Mouse (Mus musculus) cerebellum, adult 2 months (tissue): ENCODE measurements around the gene Rtp4.

Experiments used
- CTCF ChIP-seq: fragments of 200-500 bp; IDR thresholded peaks from 2 replicates; pipeline ENCODE4 v1.5.1; 2011; ENCODE audit warnings: low read depth, mild to moderate bottlenecking, control low read depth, low read length, moderate library complexity, borderline replicate concordance; ENCODE audit not compliant: insufficient read depth
- POLR2A ChIP-seq: fragments of 200-500 bp; IDR thresholded peaks from 2 replicates; pipeline ENCODE4 v1.6.1; 2011; ENCODE audit warnings: low read length, control low read depth, borderline replicate concordance; ENCODE audit not compliant: insufficient read depth

DNA sequence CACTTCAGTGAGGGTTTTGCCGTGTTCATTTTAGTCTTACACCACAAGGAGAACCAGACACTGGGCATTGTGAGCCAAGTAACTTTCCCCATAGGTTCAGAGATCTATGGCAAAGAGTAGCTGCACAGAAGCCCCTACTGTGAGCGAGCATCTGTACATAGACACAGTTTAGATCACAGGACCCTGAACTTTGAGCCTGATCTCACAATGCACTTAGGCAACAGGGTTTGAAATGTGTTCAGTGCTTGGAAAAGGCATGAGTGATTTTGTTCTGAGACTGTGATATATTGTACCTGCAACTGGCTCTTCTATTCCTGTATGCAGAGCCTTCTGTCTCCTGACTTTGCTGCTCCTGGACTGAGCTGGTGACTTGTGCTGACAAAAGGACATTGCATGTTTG is 18.8 kb upstream of the Rtp4 start:
- TF ChIP-seq CTCF = no peak
- no peak for TF ChIP-seq POLR2A
